Mouse (Mus musculus): ENCODE results near the gene Clec4a3. TPM values are rescaled to one million over a fixed set of nuclear protein-coding genes. Genes with fewer than 3 reads are reported as not detected.
A peak's percentile ranks its signal among the peaks of the same experiment; 100 is the strongest.
"Not testable (repeated sequence)": the region's sequence is repeated elsewhere in the genome, so short reads cannot be mapped to it uniquely, and the experiment has no call there.

Gene Clec4a3
- polyA plus RNA-seq, 1 experiment from 2014 or later = 8.2 TPM

DNA sequence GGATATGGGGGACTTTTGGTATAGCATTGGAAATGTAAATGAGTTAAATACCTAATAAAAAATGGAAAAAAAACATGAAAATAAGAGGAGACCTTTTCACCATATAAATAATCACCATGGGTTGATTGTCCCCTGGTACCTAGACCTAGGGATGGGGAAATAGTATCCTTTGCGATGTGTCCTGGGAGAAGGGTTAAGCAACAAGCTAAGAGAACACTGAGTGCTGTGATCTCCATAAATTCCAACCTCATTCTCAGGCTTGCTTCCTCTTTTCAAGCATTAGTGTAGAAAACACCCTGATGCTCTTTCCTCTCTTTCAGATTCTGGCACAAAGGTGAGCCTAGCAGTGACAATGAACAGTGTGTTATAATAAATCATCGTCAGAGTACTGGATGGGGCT, 16.7 kb downstream of the Clec4a3 start:
- ATAC-seq (no peak), DNase-seq (no peak)
- Histone ChIP-seq H3K4me1 (ENCODE audit: insufficient read depth) (no peaks in the 10 kb centered on the region), H3K9ac (replicated peaks) (no peak overlapping the region), H3K4me3 (ENCODE audit: low read depth, low read length) (no peak overlapping the region), H3K27ac (ENCODE audit: low read depth) (no peak overlapping the region), H3K9me3 (ENCODE audit: low read length) (no peaks in the 10 kb centered on the region), H3K36me3 (replicated peaks; ENCODE audit: insufficient read depth, low read length) (no peaks in the 10 kb centered on the region), H3K27me3 (ENCODE audit: insufficient read depth, low read length) (no peaks in the 10 kb centered on the region), H3K4me2 (ENCODE audit: low read depth, low read length) (no peak overlapping the region)
- WGBS (ENCODE audit: insufficient replicate concordance) = 67% methylated on average over 2 of the region's 2 CpGs
- no peak for TF ChIP-seq EP300 (IDR thresholded peaks at IDR 0.05; ENCODE audit: low read depth)
- TF ChIP-seq CTCF (IDR thresholded peaks at IDR 0.05; ENCODE audit: low read depth) = no peak

DNA sequence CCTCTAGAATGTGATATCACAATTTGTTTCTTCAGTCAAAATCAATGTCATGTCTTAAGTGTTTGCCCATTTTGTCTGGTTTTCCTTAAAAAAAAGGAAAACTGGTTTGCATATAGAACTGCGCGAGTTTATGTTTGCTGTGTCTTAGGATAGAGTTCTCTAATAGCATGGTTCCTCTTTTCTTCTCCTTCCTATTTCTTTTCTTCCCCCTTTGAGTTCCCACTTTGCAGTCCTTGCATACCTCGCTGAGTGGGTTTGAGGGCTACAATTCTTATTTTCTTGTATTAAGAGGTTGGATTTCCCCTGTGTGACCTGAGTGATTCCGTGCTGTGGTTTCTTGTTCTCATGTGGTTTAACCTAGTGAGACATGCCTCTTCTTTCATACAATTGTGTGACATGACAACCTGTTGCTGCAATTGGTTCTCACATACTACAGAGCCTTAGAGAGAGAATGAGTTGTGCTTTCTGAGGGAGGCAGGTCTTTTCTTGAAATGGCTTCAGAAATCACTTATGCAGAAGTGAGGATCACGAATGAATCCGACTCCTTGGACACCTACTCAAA, 37.6 kb downstream of the Clec4a3 start, which contains the start of gene Clec4a4:
Clec4a4 (plus strand) TSS at position 492 of the 562 bp plus-strand sequence.
- ATAC-seq = no peak
- no peak within 1 kb of the TSS for H3K4me2 ChIP-seq (ENCODE audit: low read depth, low read length)
- H3K4me1 ChIP-seq (ENCODE audit: insufficient read depth) = no peaks in the 10 kb centered on the region
- 56% methylated on average over 6 of the region's 6 CpGs for WGBS (ENCODE audit: insufficient replicate concordance)
- no peak within 1 kb of the TSS for H3K4me3 ChIP-seq (ENCODE audit: low read depth, low read length)
- no peak within 1 kb of the TSS for H3K9ac ChIP-seq (replicated peaks)
- no peaks in the 10 kb centered on the region; the same call in 1 of the 2 replicates for H3K9me3 ChIP-seq (ENCODE audit: low read length)
- TF ChIP-seq EP300 (IDR thresholded peaks at IDR 0.05; ENCODE audit: low read depth) (no peak), CTCF (IDR thresholded peaks at IDR 0.05; ENCODE audit: low read depth) (no peak)
- no peak for DNase-seq
- H3K27ac ChIP-seq (ENCODE audit: low read depth) = no peak within 1 kb of the TSS
- no peaks in the 10 kb centered on the region for H3K36me3 ChIP-seq (replicated peaks; ENCODE audit: insufficient read depth, low read length)
- no peaks in the 10 kb centered on the region for H3K27me3 ChIP-seq (ENCODE audit: insufficient read depth, low read length)

DNA sequence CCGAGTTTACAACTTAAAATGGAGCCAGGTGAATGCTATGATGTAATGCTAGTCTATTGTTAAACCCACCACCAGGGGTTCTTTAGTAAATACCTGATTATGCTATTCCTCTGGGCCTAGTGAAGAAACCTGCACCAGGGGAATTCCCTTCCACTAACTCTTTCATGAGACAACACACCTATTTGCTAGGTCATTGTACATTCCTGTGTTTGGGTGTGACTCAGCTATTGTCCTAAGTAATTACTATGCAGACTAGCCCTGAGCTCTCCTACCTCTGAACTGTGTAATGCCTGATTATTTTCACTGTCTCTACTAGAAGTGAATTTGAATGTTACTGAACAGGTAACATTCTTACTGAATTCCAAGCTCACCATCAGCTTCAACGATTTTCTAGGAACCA, 52.4 kb downstream of the Clec4a3 start:
- DNase-seq; H3K9ac ChIP-seq (replicated peaks); H3K27ac ChIP-seq (ENCODE audit: low read depth); H3K9me3 ChIP-seq (ENCODE audit: low read length); H3K27me3 ChIP-seq (ENCODE audit: insufficient read depth, low read length); H3K36me3 ChIP-seq (replicated peaks; ENCODE audit: insufficient read depth, low read length); H3K4me1 ChIP-seq (ENCODE audit: insufficient read depth); ATAC-seq; H3K4me2 ChIP-seq (ENCODE audit: low read depth, low read length); H3K4me3 ChIP-seq (ENCODE audit: low read depth, low read length): not testable (repeated sequence)
- whole genome bisulfite sequencing (ENCODE audit: insufficient replicate concordance) = 58% methylated on average over 2 of the region's 2 CpGs

DNA sequence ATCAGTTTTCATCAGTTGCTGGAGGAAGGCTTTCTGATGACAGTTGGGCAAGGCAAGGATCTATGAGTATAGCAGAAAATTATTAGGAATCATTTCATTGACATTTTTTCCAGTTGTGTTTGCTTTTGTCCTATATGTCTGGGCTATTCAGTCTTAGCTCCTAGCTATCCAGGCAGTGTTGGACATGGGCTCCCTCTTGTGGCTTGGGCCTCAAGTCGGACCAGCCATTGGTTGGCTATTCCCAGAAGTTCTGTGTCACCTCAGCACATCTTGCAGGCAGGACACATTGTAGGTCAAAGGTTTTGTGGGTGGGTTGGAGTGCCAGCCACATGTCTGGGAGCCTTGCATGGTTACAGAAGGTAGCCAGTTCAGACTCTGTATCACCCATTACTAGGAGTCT, 53.3 kb downstream of the Clec4a3 start:
- H3K27ac ChIP-seq (ENCODE audit: low read depth) = no peak overlapping the region
- TF ChIP-seq CTCF (IDR thresholded peaks at IDR 0.05; ENCODE audit: low read depth) (peak; percentile 49), EP300 (IDR thresholded peaks at IDR 0.05; ENCODE audit: low read depth) (no peak)
- DNase-seq = no peak
- H3K9ac ChIP-seq (replicated peaks) = no peak overlapping the region
- no peaks in the 10 kb centered on the region for H3K36me3 ChIP-seq (replicated peaks; ENCODE audit: insufficient read depth, low read length)
- ATAC-seq = no peak
- H3K4me3 ChIP-seq (ENCODE audit: low read depth, low read length) = no peak overlapping the region
- no peak overlapping the region for H3K4me2 ChIP-seq (ENCODE audit: low read depth, low read length)
- no peaks in the 10 kb centered on the region for H3K4me1 ChIP-seq (ENCODE audit: insufficient read depth)
- 33% methylated on average over 1 of the region's 1 CpGs for WGBS (ENCODE audit: insufficient replicate concordance)
- H3K27me3 ChIP-seq (ENCODE audit: insufficient read depth, low read length) = no peaks in the 10 kb centered on the region
- H3K9me3 ChIP-seq (ENCODE audit: low read length) = no peaks in the 10 kb centered on the region

Other genes starting within 250 kb of the Clec4a3 start
- gene Nanog, start 245.0 kb upstream of the Clec4a3 start, polyA plus RNA-seq (2015; fragmentation: Nextera tagmentation; extraction: Ambion mirVana) = not detected in 2 replicates
- gene Slc2a3, start 150.9 kb upstream of the Clec4a3 start, polyA plus RNA-seq (2015; fragmentation: Nextera tagmentation; extraction: Ambion mirVana) = 7.3 and 8.5 TPM in 2 replicates
- 1.0 and 1.2 TPM in 2 replicates for gene Foxj2, start 132.6 kb upstream of the Clec4a3 start, polyA plus RNA-seq (2015; fragmentation: Nextera tagmentation; extraction: Ambion mirVana)
- 1.8 and 2.1 TPM in 2 replicates for gene C3ar1, start 96.4 kb upstream of the Clec4a3 start, polyA plus RNA-seq (2015; fragmentation: Nextera tagmentation; extraction: Ambion mirVana)
- gene Necap1, start 78.0 kb upstream of the Clec4a3 start, polyA plus RNA-seq (2015; fragmentation: Nextera tagmentation; extraction: Ambion mirVana) = 18.5 and 19.6 TPM in 2 replicates
- gene Clec4a1, start 30.7 kb upstream of the Clec4a3 start, polyA plus RNA-seq (2015; fragmentation: Nextera tagmentation; extraction: Ambion mirVana) = 6.4 TPM in 2 replicates
- 0.15 and 0.21 TPM in 2 replicates for gene Clec4a4, start 37.9 kb downstream of the Clec4a3 start, polyA plus RNA-seq (2015; fragmentation: Nextera tagmentation; extraction: Ambion mirVana)
- 0.15 and 0.25 TPM in 2 replicates for gene Clec4b1, start 97.4 kb downstream of the Clec4a3 start, polyA plus RNA-seq (2015; fragmentation: Nextera tagmentation; extraction: Ambion mirVana)
- 20.4 and 20.6 TPM in 2 replicates for gene Clec4a2, start 153.9 kb downstream of the Clec4a3 start, polyA plus RNA-seq (2015; fragmentation: Nextera tagmentation; extraction: Ambion mirVana)
- 0.21 and 0.45 TPM in 2 replicates for gene Clec4b2, start 220.4 kb downstream of the Clec4a3 start, polyA plus RNA-seq (2015; fragmentation: Nextera tagmentation; extraction: Ambion mirVana)

All from liver, postnatal 0 days (tissue).